Mouse (Mus musculus) WW6 (cell line): ENCODE data around the gene Tmem50b.
"Not testable (repeated sequence)": the region's sequence is repeated elsewhere in the genome, so short reads cannot be mapped to it uniquely, and the experiment has no call there.

ENCODE experiments used
- DNase-seq: peaks from one replicate; pipeline ENCODE4 v3.0.0-alpha.2; 2013; ENCODE audit warnings: low read depth, low spot score

The Tmem50b gene

DNA sequence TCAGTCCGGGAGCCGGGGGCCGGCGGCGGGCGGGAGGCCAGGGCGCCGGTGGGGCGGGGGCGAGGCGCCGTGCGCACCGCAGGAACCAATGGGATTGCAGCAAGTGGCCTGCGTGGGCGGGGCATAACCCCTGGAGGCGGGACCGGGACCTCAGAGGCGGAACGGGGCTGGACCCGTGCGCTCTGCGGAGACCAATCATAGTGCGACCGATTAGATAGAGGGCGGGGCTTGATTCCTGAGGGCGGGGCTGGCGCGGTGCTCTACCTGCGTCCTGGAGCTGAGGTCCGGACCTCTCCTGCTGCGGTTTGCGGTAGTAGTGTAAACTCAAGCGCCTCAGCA is at the start of gene Tmem50b:
Tmem50b (minus strand) TSS at position 129 of the 339 bp plus-strand sequence.
- DNase-seq, result peak; percentile 90

DNA sequence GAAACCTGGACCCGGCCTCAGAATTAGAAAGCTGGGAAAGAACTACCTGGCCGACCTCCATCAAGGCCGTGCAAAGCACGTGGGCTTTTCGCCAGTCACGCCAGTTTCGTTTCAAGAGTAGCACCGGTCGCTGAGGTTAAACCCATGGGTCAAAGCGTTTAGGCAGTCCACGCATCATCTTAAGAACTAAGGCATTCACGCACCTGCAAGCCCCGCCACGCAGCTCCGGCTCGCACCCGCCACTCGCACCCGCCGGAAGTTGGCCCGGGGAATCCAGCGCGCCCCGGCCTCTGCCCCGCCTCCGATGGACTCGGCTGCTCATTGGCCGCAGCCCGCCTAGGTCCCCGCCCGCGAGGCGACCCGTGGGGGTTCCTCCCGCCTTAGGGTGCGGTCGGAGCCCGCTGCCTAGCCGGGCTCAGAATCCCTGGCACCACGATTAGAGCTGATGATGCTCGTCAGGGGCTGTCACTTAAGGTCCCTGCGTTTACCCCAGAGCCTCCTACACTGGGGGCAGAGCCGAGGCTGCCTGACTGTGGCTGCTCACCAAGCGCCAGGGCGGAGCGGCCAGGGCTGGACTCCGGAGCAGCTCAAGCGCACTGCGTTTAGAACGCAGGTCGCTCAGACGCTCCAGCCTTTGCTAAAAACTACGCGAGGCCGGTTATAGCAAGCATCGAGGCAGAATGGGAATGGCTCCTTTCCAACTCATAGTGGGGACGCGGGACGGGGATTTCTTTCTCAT is 49.2 kb upstream of the Tmem50b start, which contains the start of gene Gart:
Gart (minus strand) TSS at position 272 of the 739 bp plus-strand sequence.
- peak; percentile 72 for DNase-seq

DNA sequence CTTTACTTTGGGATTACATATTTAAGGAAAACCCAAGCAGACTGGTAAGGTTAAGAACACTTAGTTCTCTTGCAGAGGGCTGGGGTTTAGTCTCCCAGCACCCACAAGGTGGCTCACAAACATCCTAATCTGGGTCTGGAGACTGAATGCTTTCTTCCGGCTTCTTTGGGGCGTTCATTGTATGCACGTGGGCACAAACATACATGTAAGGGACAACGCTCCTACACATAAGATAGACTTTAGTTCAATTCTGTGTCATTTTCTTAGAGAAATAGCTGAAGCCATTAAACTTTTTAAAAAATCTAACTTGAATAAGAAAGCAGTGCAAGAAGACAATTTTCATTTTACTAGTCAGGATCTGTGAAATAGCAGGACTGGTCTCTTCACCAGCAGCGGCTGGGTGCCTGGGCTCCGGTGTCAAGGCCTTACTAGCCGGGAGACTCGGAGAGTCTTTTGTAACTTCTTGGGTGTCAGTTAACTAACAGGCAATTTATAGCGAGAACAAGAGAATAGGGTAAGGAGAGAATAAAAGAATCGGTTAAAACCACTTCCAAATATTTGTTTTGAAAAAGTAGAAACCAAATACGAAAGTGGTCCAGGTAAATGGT is 48.5 kb upstream of the Tmem50b start:
- no peak for DNase-seq

DNA sequence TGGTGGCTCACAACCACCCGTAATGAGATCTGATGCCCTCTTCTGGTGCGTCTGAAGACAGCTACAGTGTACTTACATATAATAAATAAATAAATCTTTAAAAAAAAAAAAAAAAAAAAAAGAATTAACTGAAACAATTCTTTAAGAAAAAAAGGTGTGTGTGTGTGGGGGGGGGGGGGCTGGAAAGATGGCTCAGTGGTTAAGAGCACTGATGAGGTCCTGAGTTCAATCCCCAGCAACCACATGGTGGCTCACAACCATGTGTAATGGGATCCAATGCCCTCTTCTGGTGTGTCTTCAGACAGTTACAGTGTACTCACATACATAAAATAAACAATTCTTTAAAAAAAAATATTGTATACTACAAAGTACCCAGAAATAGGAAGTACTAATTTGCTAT is 47.8 kb upstream of the Tmem50b start:
- DNase-seq, result not testable (repeated sequence)

DNA sequence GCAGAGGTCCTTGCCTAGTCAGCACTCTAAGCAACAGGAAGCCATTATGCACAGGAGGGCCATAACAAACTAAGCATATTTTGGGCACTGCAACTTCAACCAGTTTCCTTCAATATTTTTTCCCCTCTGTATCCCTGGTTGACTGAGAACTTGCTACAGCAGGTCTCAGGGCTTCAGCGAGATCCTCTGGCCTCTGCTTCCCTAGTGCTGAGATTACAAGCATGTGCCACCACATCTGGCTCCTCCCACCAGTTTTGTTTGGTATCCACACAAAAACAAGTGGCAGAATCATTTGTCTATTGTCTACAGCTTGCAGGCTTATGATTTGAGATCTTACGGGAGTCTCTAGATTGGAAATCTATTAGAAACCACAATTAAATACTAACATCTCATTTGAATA is 47.3 kb upstream of the Tmem50b start:
- DNase-seq, result no peak

DNA sequence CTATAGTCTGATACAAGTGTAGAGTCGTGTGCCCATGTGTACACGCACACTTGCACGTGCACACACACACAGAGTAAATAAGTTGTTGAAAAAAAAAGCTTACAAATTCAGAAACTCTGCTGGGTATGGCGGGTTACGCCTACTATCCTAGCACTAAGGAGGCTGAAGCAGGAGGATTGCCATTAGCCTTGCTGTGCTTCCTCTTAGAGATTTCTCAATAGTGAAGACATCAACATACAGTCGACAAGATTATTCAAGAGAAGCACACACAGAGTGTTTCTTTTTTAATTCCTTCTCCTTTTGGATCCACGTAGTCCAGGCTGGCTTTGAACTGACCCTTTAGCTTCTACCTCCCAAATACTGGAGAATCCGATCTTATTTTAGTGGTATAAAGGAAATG is 42.6 kb upstream of the Tmem50b start:
- DNase-seq, result no peak

DNA sequence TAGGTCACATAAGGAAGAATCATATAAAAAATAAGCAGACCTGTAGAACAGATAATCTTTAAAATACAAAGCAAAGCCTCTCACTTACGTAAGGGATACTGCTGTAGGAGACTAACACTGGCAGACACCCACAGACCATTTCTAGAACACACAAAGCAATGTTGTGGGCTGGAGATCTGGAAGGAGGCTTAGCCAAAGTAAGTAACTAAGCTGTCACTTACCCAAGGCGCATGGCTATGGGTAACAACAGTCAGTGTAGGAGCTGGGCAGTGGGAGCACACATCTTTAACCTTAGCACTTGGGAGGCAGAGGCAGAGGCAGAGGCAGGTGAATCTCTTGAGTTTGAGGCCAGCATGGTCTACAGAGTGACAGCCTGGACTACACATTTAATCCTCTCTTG is 42.0 kb upstream of the Tmem50b start:
- no peak for DNase-seq

DNA sequence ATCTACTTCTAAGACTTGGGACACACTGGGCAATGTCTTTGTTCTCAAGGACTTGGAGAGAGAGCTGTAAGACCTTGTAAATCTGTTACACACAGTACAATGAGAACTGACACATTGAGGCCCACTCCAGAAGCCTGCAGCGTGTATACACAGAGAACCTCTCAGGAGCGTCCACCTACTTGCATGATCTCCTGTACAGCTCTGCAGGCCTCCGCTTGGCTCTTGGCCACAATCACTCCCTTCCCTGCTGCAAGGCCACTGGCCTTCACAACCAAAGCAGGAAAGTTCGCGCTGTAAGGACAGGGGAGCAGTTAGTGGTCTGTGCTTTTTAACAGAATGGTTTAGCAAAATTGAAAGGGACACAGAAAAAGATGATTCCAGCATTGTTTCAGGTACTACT is 41.6 kb upstream of the Tmem50b start:
- DNase-seq, result no peak

DNA sequence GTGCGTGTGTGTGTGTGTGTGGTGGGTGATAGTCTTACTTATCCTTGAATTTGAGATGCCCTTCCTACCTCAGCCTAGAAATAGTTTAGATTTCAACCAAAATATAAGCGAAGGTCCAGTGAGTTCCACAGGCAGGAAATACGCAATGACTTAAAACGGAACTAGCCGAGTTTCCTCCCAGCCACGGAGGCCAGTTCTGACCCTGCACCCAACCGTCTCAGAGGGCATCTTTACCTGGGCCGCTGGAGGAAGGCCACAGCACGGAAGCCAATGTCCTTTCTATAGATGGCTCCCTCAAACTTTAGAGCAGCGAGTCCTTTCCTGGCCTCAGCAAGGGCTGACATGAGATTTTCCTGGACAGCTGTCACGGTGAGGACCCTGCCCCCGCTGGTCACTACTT is 36.0 kb upstream of the Tmem50b start:
- no peak for DNase-seq

DNA sequence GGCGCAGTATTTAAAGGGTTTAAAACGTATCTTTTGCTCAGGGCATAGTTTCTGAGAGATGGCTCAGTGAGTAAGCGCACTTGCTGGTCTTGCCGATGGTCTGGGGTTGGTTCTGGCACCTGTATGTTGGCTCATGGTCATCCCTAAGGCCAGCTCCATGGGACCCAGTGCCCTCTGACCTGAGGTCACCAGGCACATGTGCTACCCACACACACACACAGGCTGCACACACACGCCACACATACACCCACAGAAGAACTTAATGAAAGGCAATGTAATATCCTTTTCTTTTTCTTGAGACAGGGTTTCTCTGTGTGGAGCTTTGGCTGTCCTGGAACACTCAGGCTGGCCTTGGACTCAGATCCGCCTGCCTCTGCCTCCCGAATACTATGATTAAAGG is 35.3 kb upstream of the Tmem50b start:
- DNase-seq, result no peak

DNA sequence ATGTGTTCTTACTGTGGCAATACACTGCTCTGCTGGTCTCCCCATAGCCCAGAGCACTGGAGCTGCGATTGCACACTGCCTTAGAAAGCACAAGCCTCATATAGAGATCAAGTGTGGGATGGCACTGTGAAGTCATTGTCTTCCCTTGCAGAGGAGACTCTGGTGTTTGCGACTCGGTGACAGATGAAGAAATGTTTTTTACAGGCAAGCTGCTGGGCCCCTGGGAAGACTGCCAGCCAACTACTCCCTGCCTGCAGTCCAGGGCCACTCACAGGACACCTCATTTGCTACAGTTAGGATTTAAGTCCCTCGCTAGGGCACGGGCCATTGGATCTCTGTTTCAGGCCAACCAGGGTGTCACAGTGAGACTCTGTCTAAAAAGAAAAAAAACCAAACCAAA is 34.8 kb upstream of the Tmem50b start:
- no peak for DNase-seq

DNA sequence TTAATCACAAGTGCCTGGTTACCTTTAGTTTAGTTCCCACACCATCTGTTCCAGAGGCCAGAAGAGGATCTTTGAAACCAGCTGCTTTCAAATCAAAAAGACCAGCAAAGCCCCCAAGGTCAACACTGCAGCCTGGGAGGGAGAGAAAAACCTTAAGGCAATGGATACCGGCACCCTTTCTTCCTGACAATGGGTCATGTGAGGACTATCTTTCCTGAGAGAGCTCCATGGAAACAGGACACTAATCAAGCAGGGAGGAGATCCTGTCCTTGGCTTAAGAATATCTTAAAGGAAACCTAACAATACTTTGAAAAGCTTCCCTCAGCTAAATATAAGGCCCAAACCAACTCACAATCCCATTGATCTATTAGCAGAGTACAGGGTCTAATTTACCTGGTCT is 33.0 kb upstream of the Tmem50b start:
- DNase-seq, result no peak

DNA sequence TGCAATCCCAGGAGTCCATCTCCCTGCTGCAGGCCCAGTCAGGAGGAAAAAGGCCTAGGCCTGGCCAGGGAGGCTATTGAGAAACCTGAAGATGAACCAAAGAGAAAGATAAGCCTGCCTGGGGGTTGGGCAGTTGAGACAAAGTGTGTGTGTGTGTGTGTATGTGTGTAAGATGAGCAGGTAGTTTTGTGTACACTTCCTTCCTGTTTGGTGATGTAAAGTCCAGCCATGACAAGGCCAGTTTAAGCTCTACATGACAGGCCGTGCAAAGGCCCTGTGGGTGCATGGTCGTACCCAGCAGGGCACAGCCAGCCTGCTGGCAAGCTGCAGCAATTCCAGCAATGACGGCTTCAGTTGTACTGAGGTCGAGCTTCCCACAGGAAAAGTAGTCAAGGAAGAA is 32.1 kb upstream of the Tmem50b start:
- no peak for DNase-seq

DNA sequence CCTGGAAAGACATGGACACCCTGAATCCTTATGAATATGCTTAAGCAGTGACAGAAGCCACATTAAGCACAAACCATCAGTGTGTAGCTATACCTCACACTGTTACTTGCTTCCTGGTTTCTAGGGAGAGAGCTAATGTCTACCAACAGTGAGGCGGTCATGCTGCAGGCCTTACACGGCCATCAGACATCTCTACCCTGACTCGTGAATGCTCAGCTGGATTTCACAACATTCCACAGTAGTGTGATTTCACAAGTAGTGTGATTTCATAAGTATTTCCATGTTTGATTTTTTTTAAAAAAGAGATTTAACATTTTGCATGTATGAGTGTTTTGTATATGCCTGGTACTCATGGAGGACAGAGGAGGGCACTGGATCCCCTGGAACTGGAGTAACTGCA is 31.1 kb upstream of the Tmem50b start:
- DNase-seq, result no peak

DNA sequence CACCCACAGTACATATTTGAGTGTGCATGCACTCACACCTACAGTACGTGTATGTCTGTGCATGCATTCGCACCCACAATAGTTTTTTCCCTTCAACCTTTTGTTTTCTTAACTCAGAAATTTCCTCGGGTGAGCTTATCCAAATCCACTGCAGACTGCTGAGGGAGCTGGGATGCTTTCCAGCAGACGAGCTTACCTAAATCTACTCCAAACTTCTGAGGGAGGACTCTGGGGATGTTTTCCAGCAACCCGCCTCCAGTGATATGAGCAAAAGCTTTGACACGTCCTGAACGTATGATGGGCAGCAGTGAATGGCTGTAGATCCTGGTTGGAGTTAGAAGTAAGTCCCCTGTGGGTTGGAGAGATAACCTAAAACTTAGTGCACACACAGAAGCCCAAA is 30.2 kb upstream of the Tmem50b start:
- DNase-seq, result no peak

DNA sequence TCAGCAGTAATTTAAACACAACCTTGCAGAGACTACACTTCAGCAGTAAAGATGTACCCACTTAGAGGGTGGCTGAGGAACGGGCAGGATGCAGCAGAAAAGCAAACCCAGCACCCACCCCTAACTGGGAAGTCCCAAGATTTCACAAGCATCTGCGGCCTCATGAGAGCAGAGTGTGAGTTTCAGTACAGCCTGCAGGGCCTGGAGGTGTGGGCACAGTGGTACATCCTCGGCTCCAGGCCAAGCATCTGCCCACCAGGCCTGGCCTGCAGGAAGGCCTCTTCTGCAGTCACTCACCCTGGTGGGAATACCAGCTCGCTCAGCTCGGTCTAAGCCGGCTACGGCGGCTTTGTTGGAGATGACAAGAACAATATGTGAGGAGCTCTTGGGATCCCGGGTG is 25.5 kb upstream of the Tmem50b start:
- no peak for DNase-seq

DNA sequence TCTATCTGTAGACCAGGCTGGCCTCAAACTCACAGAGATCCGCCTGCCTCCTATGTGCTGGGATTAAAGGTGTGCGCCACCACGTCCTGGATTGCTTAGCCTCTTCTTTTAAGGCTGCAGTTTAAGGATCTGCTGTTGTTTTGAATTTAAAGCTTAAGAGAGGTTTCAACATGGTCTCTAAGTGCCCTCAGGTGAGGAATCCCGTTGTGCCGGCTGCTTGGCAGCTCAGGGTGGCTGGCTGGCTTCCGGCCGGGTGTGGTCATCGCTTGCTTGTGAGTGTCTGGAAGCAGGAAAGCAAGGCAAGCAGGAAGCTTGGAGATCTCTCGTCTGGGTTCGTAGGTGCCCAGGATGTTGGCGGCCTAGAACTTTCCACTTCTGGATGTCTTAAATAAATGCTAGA is 23.4 kb upstream of the Tmem50b start:
- no peak for DNase-seq

DNA sequence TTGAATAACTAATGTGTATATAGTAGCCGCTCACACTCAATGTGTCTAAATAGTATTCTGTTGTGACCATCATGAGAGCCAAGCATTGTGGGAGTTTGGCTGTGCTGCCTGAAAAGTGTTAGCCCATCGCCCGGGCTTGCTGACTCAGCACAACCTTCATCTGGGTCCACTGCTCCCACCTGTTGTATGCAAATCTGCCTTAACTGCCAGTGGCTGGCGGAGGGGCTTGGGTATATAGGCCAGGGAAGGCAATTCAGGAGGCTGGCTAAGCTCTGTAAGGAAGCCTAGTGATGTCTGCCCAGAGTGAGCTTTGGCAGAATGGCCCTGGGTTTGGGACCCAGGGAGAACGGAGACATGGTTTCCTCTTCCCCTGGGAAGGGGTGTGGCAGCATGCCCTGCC is 22.6 kb upstream of the Tmem50b start:
- no peak for DNase-seq

DNA sequence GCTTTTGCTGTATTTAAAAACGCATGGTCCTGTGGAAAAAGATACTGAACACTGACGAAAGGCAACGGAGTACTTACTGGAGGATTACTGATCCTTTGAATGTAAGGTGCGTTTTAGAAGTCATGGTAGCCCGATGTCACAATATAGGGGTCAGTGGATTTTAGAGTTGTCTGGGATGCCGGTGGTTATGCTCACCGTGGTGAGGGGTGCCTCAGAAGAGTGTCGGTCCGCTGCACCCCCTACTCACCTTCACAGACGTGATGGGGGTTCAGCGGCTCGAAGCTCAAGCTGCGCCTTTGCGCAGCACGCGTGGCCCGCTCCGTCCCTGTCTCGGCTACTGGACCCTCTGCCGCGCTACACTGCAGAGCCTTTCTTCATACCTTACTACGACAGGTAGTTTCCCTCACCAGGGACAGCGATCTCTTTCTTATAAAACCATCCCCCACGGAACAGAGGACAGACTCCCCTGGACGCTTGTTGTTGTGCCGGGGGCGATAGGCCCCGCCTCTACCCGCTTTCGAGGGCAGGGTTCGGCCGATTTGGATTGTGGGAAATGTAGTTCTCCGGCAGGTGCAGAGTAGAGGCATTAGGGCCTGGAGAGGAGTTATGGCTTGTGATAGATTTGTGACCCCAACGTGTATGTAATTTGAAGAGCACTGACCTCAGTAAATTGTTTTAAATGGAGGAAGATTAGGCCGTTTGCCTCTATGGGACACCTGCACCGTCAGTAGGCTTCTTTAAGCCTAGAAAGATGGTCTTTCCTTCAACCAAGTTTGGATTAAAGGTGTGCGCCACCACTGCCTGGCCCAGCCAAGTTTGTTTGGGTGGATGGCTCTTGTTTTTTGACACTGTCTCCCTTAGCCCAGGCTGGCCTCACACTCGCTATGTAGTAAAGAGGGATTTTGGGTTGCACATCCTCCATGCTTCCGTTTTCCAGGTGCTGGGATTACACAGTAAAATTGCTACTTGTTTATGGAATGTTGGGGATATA is 21.2 kb upstream of the Tmem50b start, which contains the start of gene Dnajc28:
Dnajc28 (minus strand) TSS at position 516 of the 991 bp plus-strand sequence.
- DNase-seq, result no peak

DNA sequence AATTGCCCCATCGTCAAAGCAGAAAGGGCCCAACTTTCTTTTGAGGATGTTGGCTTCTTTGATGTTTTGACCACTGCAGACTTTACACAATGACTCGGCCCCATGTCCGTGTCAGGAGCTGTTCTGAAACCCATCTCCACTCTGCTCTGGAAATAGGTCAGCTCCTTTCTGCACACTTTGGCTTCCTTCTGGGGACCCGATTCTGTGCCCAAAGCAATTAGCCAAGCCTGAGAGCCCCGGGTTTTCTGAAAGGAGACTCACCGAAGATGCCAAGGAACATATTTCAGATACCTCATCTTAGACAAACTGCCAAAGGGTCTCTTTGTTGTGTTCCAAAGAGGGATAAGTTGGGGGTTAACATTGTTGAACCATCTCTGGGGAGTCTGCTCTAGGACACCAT is 17.0 kb upstream of the Tmem50b start:
- no peak for DNase-seq

DNA sequence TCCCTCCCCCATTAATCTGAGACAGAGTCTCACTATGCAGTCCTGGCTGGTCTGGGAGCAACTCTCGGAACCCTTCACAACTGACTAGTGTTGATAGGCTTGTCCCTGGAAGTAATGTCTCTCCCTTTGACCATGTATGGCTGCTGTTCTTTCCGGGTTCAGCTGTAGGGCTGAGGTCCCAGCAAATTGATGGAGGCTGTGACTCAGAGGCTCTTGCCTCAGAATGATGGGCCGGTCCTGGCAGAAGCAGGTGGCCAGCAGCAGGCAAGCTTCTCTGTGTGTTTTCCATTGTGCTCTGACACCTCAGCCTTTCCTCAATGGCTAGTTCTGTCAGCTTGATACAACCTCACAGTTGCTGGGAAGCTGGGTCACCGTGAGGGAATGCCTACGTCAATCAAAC is 14.9 kb upstream of the Tmem50b start:
- DNase-seq, result no peak

DNA sequence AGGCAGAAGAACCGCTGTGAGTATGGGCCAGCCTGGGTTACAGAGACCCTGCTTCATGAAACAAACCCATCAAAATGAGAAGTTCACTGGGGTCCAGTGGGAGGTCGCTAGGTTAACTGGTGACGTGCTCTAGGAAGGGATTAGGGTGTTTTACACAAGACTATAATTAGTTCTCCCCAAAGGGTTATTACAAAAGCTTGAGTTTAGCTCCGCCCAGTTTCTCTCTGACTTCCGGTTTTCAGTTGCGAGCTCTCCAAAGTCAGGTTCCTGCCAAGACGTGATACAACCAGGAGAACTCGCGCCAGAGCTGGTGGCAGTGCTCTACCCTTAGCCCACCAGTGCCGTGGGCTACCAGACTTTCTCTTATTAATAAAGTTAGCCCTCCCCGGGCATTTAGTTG is 13.6 kb upstream of the Tmem50b start:
- DNase-seq, result no peak
